Mouse (Mus musculus) brain, adult 10 weeks (tissue): ENCODE results near the gene Atp6v0c. TPM values are rescaled to one million over a fixed set of nuclear protein-coding genes. Genes with fewer than 3 reads are reported as not detected.

Experiments used
- polyA plus RNA-seq: library from polyadenylated mRNA; stranded (reverse); fragments of 350-450 nt; fragmentation: Illumina TruSeq; extraction: RNeasy Lipid Tissue Mini Kit (QIAGEN cat#74804); gene quantifications from one replicate; pipeline ENCODE4 v1.2.3, GENCODE M21; 2015; ENCODE audit warnings: low read depth, low replicate concordance

Atp6v0c gene
- 1,683 TPM for polyA plus RNA-seq

GRCm38 (mm10) chr17:24169317-24170065 is at the start of gene Atp6v0c:
Gene Atp6v0c, minus strand, starts transcription at chr17:24169702.

GRCm38 (mm10) chr17:24209043-24209915 is 39.8 kb upstream of the Atp6v0c start, which contains the start of gene Ntn3:
Gene Ntn3, minus strand, starts transcription at chr17:24209531.

GRCm38 (mm10) chr17:24205284-24205888 is 35.9 kb upstream of the Atp6v0c start, which contains the start of gene Tbc1d24:
Gene Tbc1d24, minus strand, starts transcription at chr17:24205562.

GRCm38 (mm10) chr17:24163176-24163962 is 6.1 kb downstream of the Atp6v0c start, which contains the start of gene Amdhd2:
Gene Amdhd2, minus strand, starts transcription at chr17:24163766.

GRCm38 (mm10) chr17:24150824-24151223 is 18.7 kb downstream of the Atp6v0c start, which contains the start of gene Pdpk1:
Gene Pdpk1, minus strand, starts transcription at chr17:24150924.

Other genes with a start within 250 kb of the Atp6v0c start
- not detected for gene Sbp, start 228.0 kb downstream of the Atp6v0c start, polyA plus RNA-seq
- not detected for gene Sbpl, start 214.4 kb downstream of the Atp6v0c start, polyA plus RNA-seq
- not detected for gene Prss30, start 189.1 kb downstream of the Atp6v0c start, polyA plus RNA-seq
- 1.8 TPM for gene Prss22, start 171.6 kb downstream of the Atp6v0c start, polyA plus RNA-seq
- not detected for gene Prss27, start 131.6 kb downstream of the Atp6v0c start, polyA plus RNA-seq
- 22.9 TPM for gene Kctd5, start 96.2 kb downstream of the Atp6v0c start, polyA plus RNA-seq
- gene Pdpk1, start 18.8 kb downstream of the Atp6v0c start, polyA plus RNA-seq: 56.0 TPM
- 21.6 TPM for gene Amdhd2, start 5.9 kb downstream of the Atp6v0c start, polyA plus RNA-seq
- gene Tbc1d24, start 35.9 kb upstream of the Atp6v0c start, polyA plus RNA-seq: 36.2 TPM
- gene Ntn3, start 39.8 kb upstream of the Atp6v0c start, polyA plus RNA-seq: 4.9 TPM
- gene Tedc2, start 51.1 kb upstream of the Atp6v0c start, polyA plus RNA-seq: 9.5 TPM
- gene Ccnf, start 81.8 kb upstream of the Atp6v0c start, polyA plus RNA-seq: 3.1 TPM
- gene Abca17, start 181.4 kb upstream of the Atp6v0c start, polyA plus RNA-seq: 0.21 TPM
- 38.3 TPM for gene Abca3, start 182.2 kb upstream of the Atp6v0c start, polyA plus RNA-seq
- 157 TPM for gene Rnps1, start 244.9 kb upstream of the Atp6v0c start, polyA plus RNA-seq